Mouse (Mus musculus): Measurements from ENCODE around the gene BC034090. TPM values are rescaled to one million over a fixed set of nuclear protein-coding genes. Genes with fewer than 3 reads are reported as not detected.
"Not testable (repeated sequence)": the region's sequence is repeated elsewhere in the genome, so short reads cannot be mapped to it uniquely, and the experiment has no call there.

The BC034090 gene
- polyA plus RNA-seq, 1 experiment from 2014 or later = 4.1 TPM

GRCm38 (mm10) chr1:155275793-155276192, 31.5 kb upstream of the BC034090 start:
- Histone ChIP-seq H3K27ac (ENCODE audit: low read depth, low read length) (no peak overlapping the region), H3K4me3 (ENCODE audit: low read depth, low read length) (no peak overlapping the region), H3K4me1 (ENCODE audit: control insufficient read depth, insufficient read depth, low read length) (no peaks in the 10 kb centered on the region), H3K9me3 (ENCODE audit: control insufficient read depth, low read length) (no peaks in the 10 kb centered on the region), H3K4me2 (ENCODE audit: low read depth, low read length) (no peak overlapping the region), H3K9ac (replicated peaks; ENCODE audit: low read depth, low read length) (no peak overlapping the region), H3K27me3 (ENCODE audit: control insufficient read depth, insufficient read depth, low read length) (no peaks in the 10 kb centered on the region), H3K36me3 (ENCODE audit: control insufficient read depth, insufficient read depth, low read length) (peaks cover 4% of the 10 kb centered on the region; the same call in 1 of the 2 replicates)
- 80% methylated on average over 4 of the region's 4 CpGs for WGBS
- ATAC-seq (ENCODE audit: low read depth) = no peak

- H3K27me3 ChIP-seq (ENCODE audit: control insufficient read depth, insufficient read depth, low read length) = no peaks in the 10 kb centered on the region
- no peak overlapping the region for H3K4me3 ChIP-seq (ENCODE audit: low read depth, low read length)
- ATAC-seq (ENCODE audit: low read depth) = no peak
- H3K9me3 ChIP-seq (ENCODE audit: control insufficient read depth, low read length) = no peaks in the 10 kb centered on the region
- peaks cover under 1% of the 10 kb centered on the region; the same call in 1 of the 2 replicates for H3K36me3 ChIP-seq (ENCODE audit: control insufficient read depth, insufficient read depth, low read length)
- H3K9ac ChIP-seq (replicated peaks; ENCODE audit: low read depth, low read length) = no peak overlapping the region
- 84% methylated on average over 3 of the region's 3 CpGs for WGBS
- no peak overlapping the region for H3K27ac ChIP-seq (ENCODE audit: low read depth, low read length)
- H3K4me2 ChIP-seq (ENCODE audit: low read depth, low read length) = no peak overlapping the region
- H3K4me1 ChIP-seq (ENCODE audit: control insufficient read depth, insufficient read depth, low read length) = no peaks in the 10 kb centered on the region
Observed at GRCm38 (mm10) chr1:155274976-155275375, 30.7 kb upstream of the BC034090 start.

- Histone ChIP-seq H3K4me1 (ENCODE audit: control insufficient read depth, insufficient read depth, low read length) (no peaks in the 10 kb centered on the region), H3K4me2 (ENCODE audit: low read depth, low read length) (no peak overlapping the region), H3K9me3 (ENCODE audit: control insufficient read depth, low read length) (no peaks in the 10 kb centered on the region), H3K36me3 (ENCODE audit: control insufficient read depth, insufficient read depth, low read length) (no peaks in the 10 kb centered on the region), H3K27ac (ENCODE audit: low read depth, low read length) (no peak overlapping the region), H3K9ac (replicated peaks; ENCODE audit: low read depth, low read length) (no peak overlapping the region), H3K27me3 (ENCODE audit: control insufficient read depth, insufficient read depth, low read length) (no peaks in the 10 kb centered on the region), H3K4me3 (ENCODE audit: low read depth, low read length) (no peak overlapping the region)
- no peak for ATAC-seq (ENCODE audit: low read depth)
- 93% methylated on average over 4 of the region's 4 CpGs for WGBS
Observed at GRCm38 (mm10) chr1:155272953-155273352, 28.7 kb upstream of the BC034090 start.

GRCm38 (mm10) chr1:155262496-155262895, 18.3 kb upstream of the BC034090 start:
- 97% methylated on average over 10 of the region's 10 CpGs for WGBS
- H3K27ac ChIP-seq (ENCODE audit: low read depth, low read length); H3K4me2 ChIP-seq (ENCODE audit: low read depth, low read length); H3K9me3 ChIP-seq (ENCODE audit: control insufficient read depth, low read length); H3K9ac ChIP-seq (replicated peaks; ENCODE audit: low read depth, low read length); H3K27me3 ChIP-seq (ENCODE audit: control insufficient read depth, insufficient read depth, low read length); ATAC-seq (ENCODE audit: low read depth); H3K4me3 ChIP-seq (ENCODE audit: low read depth, low read length); H3K36me3 ChIP-seq (ENCODE audit: control insufficient read depth, insufficient read depth, low read length); H3K4me1 ChIP-seq (ENCODE audit: control insufficient read depth, insufficient read depth, low read length): not testable (repeated sequence)

GRCm38 (mm10) chr1:155254309-155254708, 10.1 kb upstream of the BC034090 start:
- Histone ChIP-seq H3K9me3 (ENCODE audit: control insufficient read depth, low read length) (no peaks in the 10 kb centered on the region), H3K4me3 (ENCODE audit: low read depth, low read length) (no peak overlapping the region), H3K4me1 (ENCODE audit: control insufficient read depth, insufficient read depth, low read length) (no peaks in the 10 kb centered on the region), H3K27me3 (ENCODE audit: control insufficient read depth, insufficient read depth, low read length) (no peaks in the 10 kb centered on the region), H3K27ac (ENCODE audit: low read depth, low read length) (no peak overlapping the region), H3K9ac (replicated peaks; ENCODE audit: low read depth, low read length) (no peak overlapping the region), H3K4me2 (ENCODE audit: low read depth, low read length) (no peak overlapping the region), H3K36me3 (ENCODE audit: control insufficient read depth, insufficient read depth, low read length) (no peaks in the 10 kb centered on the region)
- no peak for ATAC-seq (ENCODE audit: low read depth)
- WGBS = 87% methylated on average over 8 of the region's 8 CpGs

GRCm38 (mm10) chr1:155253126-155253525, 8.9 kb upstream of the BC034090 start:
- Histone ChIP-seq H3K27ac (ENCODE audit: low read depth, low read length) (no peak overlapping the region), H3K4me1 (ENCODE audit: control insufficient read depth, insufficient read depth, low read length) (no peaks in the 10 kb centered on the region), H3K27me3 (ENCODE audit: control insufficient read depth, insufficient read depth, low read length) (no peaks in the 10 kb centered on the region), H3K9me3 (ENCODE audit: control insufficient read depth, low read length) (no peaks in the 10 kb centered on the region), H3K4me3 (ENCODE audit: low read depth, low read length) (no peak overlapping the region), H3K9ac (replicated peaks; ENCODE audit: low read depth, low read length) (no peak overlapping the region), H3K4me2 (ENCODE audit: low read depth, low read length) (no peak overlapping the region), H3K36me3 (ENCODE audit: control insufficient read depth, insufficient read depth, low read length) (no peaks in the 10 kb centered on the region)
- WGBS = 76% methylated on average over 12 of the region's 12 CpGs
- no peak for ATAC-seq (ENCODE audit: low read depth)

- H3K9ac ChIP-seq (replicated peaks; ENCODE audit: low read depth, low read length) = no peak overlapping the region
- H3K4me3 ChIP-seq (ENCODE audit: low read depth, low read length) = no peak overlapping the region
- no peaks in the 10 kb centered on the region for H3K9me3 ChIP-seq (ENCODE audit: control insufficient read depth, low read length)
- no peak for ATAC-seq (ENCODE audit: low read depth)
- H3K27me3 ChIP-seq (ENCODE audit: control insufficient read depth, insufficient read depth, low read length) = no peaks in the 10 kb centered on the region
- WGBS = 59% methylated on average over 6 of the region's 6 CpGs
- no peaks in the 10 kb centered on the region for H3K36me3 ChIP-seq (ENCODE audit: control insufficient read depth, insufficient read depth, low read length)
- no peaks in the 10 kb centered on the region for H3K4me1 ChIP-seq (ENCODE audit: control insufficient read depth, insufficient read depth, low read length)
- H3K4me2 ChIP-seq (ENCODE audit: low read depth, low read length) = no peak overlapping the region
- H3K27ac ChIP-seq (ENCODE audit: low read depth, low read length) = no peak overlapping the region
Observed at GRCm38 (mm10) chr1:155252631-155253121, 8.4 kb upstream of the BC034090 start.

GRCm38 (mm10) chr1:155251596-155251995, 7.4 kb upstream of the BC034090 start:
- Histone ChIP-seq H3K27ac (ENCODE audit: low read depth, low read length) (no peak overlapping the region), H3K9ac (replicated peaks; ENCODE audit: low read depth, low read length) (no peak overlapping the region), H3K36me3 (ENCODE audit: control insufficient read depth, insufficient read depth, low read length) (no peaks in the 10 kb centered on the region), H3K4me1 (ENCODE audit: control insufficient read depth, insufficient read depth, low read length) (no peaks in the 10 kb centered on the region), H3K9me3 (ENCODE audit: control insufficient read depth, low read length) (no peaks in the 10 kb centered on the region), H3K4me2 (ENCODE audit: low read depth, low read length) (no peak overlapping the region), H3K27me3 (ENCODE audit: control insufficient read depth, insufficient read depth, low read length) (no peaks in the 10 kb centered on the region), H3K4me3 (ENCODE audit: low read depth, low read length) (no peak overlapping the region)
- 80% methylated on average over 5 of the region's 5 CpGs for WGBS
- no peak for ATAC-seq (ENCODE audit: low read depth)

- 0 out of 2 replicates have a peak, but pooled peaks cover under 1% of the 10 kb centered on the region for H3K27me3 ChIP-seq (ENCODE audit: control insufficient read depth, insufficient read depth, low read length)
- no peaks in the 10 kb centered on the region for H3K36me3 ChIP-seq (ENCODE audit: control insufficient read depth, insufficient read depth, low read length)
- H3K4me1 ChIP-seq (ENCODE audit: control insufficient read depth, insufficient read depth, low read length) = no peaks in the 10 kb centered on the region
- 17% methylated on average over 4 of the region's 4 CpGs for WGBS
- H3K9me3 ChIP-seq (ENCODE audit: control insufficient read depth, low read length) = no peaks in the 10 kb centered on the region
- H3K27ac ChIP-seq (ENCODE audit: low read depth, low read length) = no peak overlapping the region
- no peak overlapping the region for H3K4me3 ChIP-seq (ENCODE audit: low read depth, low read length)
- no peak overlapping the region for H3K4me2 ChIP-seq (ENCODE audit: low read depth, low read length)
- no peak for ATAC-seq (ENCODE audit: low read depth)
- H3K9ac ChIP-seq (replicated peaks; ENCODE audit: low read depth, low read length) = no peak overlapping the region
Observed at GRCm38 (mm10) chr1:155250531-155251135, 6.4 kb upstream of the BC034090 start.

Data from neural tube, embryonic 14.5 days (tissue).